Mouse (Mus musculus) forebrain, embryonic 16.5 days (tissue): ENCODE measurements around the gene Mki67. TPM values are rescaled to one million over a fixed set of nuclear protein-coding genes. Genes with fewer than 3 reads are reported as not detected.

Experiments used
- ATAC-seq: fragments of 200-750 bp; cut with Nextera tagmentation; 2 replicates; pipeline ENCODE4 v1.8.0; 2017; ENCODE audit warnings: mild to moderate bottlenecking, moderate library complexity
- H3K27ac ChIP-seq: fragments of 300-500 bp; sonication (generic); 2 replicates; pipeline ENCODE4 v1.5.1; 2014; ENCODE audit warnings: low read length, control low read depth
- H3K27me3 ChIP-seq: fragments of 300-500 bp; sonication (generic); replicated peaks from 2 replicates; pipeline ENCODE4 v1.6.1; 2014; ENCODE audit warnings: low read length; ENCODE audit not compliant: control insufficient read depth, insufficient read depth
- H3K36me3 ChIP-seq: fragments of 300-500 bp; sonication (generic); 2 replicates; pipeline ENCODE4 v1.6.1; 2014; ENCODE audit not compliant: control insufficient read depth, insufficient read depth
- H3K4me1 ChIP-seq: fragments of 300-500 bp; sonication (generic); replicated peaks from 2 replicates; pipeline ENCODE4 v1.6.1; 2014; ENCODE audit warnings: low read length; ENCODE audit not compliant: control insufficient read depth, insufficient read depth
- H3K4me2 ChIP-seq: fragments of 300-500 bp; sonication (generic); 2 replicates; pipeline ENCODE4 v1.6.1; 2014; ENCODE audit warnings: mild to moderate bottlenecking, low read length, control low read depth
- H3K4me3 ChIP-seq: fragments of 300-500 bp; sonication (generic); replicated peaks from 2 replicates; pipeline ENCODE4 v1.5.1; 2014; ENCODE audit warnings: mild to moderate bottlenecking, low read length, control low read depth
- H3K9ac ChIP-seq: fragments of 300-500 bp; sonication (generic); replicated peaks from 2 replicates; pipeline ENCODE4 v1.6.1; 2014; ENCODE audit warnings: low read depth, low read length, control low read depth
- H3K9me3 ChIP-seq: fragments of 300-500 bp; sonication (generic); 2 replicates; pipeline ENCODE4 v1.6.1; 2016; ENCODE audit warnings: low read length; ENCODE audit not compliant: control insufficient read depth
- WGBS: fragments of 180-500 bp; shearing (Covaris S2); extraction: QIAGEN DNeasy Blood & Tissue Kit; methylation state at CpG from one replicate; pipeline ENCODE4 v1.1.7; 2014; 5-methylcytosine and 5-hydroxymethylcytosine counted together
- polyA plus RNA-seq: library from polyadenylated mRNA; unstranded; fragments of >200 nt; fragmentation: Nextera tagmentation; extraction: Ambion mirVana; gene quantifications from 2 replicates; pipeline ENCODE4 v1.2.1, GENCODE M21; 2015

The Mki67 gene
- polyA plus RNA-seq, 1 experiment from 2014 or later: 14.8 TPM

DNA sequence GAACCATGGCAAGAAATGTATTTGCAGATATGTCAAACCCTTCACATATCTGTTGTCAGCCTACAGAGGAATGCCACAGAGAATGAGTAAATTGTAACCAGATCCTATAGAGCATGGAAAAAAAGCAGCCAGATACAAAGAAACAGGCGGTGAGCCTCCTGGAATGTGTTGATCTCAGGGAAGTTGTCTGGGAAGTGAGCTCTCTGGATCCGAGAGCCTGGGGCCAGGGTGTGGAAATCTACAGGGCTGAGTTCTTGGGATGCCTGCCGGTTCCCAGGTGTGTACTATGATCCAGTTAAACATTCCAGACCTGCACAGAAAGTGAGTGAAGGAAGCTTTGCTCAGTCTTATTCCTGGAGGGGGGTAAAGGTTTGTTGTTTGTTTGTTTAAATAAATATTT, 24.3 kb upstream of the Mki67 start:
- Histone ChIP-seq H3K4me1 (peaks cover 8% of the 10 kb centered on the region), H3K4me2 (no peak overlapping the region), H3K27me3 (no peaks in the 10 kb centered on the region), H3K9me3 (0 out of 2 replicates have a peak, but pooled peaks cover 3% of the 10 kb centered on the region), H3K27ac (no peak overlapping the region), H3K36me3 (no peaks in the 10 kb centered on the region), H3K9ac (no peak overlapping the region), H3K4me3 (no peak overlapping the region)
- 77% methylated on average over 3 of the region's 3 CpGs for WGBS
- no peak for ATAC-seq

DNA sequence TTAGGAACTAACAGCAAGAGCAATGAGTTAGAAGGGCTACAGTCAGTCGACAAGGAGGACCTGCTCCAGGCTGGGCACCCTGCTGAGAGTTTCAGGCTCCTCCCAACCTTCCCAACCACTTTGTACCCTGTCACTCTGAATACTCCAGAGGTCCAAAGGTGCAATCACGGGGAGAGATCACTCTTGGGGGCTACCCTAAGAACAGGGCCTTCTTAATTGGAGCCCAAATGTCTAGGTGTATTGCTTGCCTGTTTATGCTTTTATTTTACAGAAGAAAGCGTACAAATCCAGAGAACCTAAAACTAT, 20.4 kb upstream of the Mki67 start:
- Histone ChIP-seq H3K4me3 (no peak overlapping the region), H3K4me1 (peaks cover 10% of the 10 kb centered on the region), H3K27ac (no peak overlapping the region), H3K9me3 (no peaks in the 10 kb centered on the region), H3K4me2 (no peak overlapping the region), H3K36me3 (no peaks in the 10 kb centered on the region), H3K9ac (no peak overlapping the region), H3K27me3 (no peaks in the 10 kb centered on the region)
- WGBS: 42% methylated on average over 3 of the region's 3 CpGs
- no peak; the same call in 1 of the 2 replicates for ATAC-seq

DNA sequence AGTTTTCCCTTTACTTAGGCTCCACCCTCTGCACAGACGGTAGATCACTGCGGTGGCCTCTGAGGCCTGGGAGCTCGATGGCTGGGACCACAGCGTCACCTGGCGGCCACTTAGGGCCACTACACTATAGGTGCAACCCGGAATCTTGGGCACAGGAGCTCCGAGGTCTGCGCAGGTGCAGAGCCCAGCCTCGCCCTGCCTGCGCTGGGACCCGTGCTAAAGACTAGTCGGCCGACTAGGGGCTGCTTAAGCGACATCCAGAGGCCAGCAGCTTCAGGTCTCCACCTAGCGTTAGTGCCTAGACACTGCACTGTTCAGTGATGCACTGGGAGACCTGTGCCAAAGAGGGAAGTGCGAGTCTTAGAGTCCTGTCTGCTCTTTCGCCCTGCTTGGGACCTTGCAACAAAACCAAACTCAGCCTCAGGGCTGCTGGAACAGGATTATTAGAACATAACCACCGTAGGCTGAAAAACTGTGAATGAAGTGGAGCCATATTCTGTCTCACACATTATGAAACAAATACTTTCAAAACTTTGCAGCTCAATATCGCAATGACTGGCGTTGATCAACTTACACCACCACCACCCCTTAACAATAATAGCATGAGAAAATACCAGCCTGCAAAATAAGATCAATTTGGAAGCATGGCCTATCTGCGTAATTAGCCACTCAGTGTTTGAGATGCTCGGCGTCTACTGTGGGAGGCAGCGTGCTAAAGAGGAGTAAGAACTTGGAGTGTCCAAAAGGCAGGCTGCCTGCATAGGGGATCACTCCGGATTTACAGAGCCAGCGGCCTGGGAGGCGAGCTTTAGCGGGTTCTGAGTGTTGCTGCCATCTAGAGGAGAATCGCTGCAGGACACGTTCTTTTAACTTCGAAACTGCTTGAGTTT, 19.8 kb upstream of the Mki67 start:
- H3K4me1 ChIP-seq: peaks cover 10% of the 10 kb centered on the region
- no peaks in the 10 kb centered on the region for H3K36me3 ChIP-seq
- WGBS: 13% methylated on average over 31 of the region's 31 CpGs
- no peaks in the 10 kb centered on the region for H3K9me3 ChIP-seq
- no peak overlapping the region for H3K27ac ChIP-seq
- ATAC-seq: peak; percentile 90
- peak overlapping the region; percentile 20 for H3K4me3 ChIP-seq
- H3K4me2 ChIP-seq: peak overlapping the region; percentile 47
- 0 out of 2 replicates have a peak overlapping the region, but pooled peaks have one; percentile 32 for H3K9ac ChIP-seq
- H3K27me3 ChIP-seq: no peaks in the 10 kb centered on the region

DNA sequence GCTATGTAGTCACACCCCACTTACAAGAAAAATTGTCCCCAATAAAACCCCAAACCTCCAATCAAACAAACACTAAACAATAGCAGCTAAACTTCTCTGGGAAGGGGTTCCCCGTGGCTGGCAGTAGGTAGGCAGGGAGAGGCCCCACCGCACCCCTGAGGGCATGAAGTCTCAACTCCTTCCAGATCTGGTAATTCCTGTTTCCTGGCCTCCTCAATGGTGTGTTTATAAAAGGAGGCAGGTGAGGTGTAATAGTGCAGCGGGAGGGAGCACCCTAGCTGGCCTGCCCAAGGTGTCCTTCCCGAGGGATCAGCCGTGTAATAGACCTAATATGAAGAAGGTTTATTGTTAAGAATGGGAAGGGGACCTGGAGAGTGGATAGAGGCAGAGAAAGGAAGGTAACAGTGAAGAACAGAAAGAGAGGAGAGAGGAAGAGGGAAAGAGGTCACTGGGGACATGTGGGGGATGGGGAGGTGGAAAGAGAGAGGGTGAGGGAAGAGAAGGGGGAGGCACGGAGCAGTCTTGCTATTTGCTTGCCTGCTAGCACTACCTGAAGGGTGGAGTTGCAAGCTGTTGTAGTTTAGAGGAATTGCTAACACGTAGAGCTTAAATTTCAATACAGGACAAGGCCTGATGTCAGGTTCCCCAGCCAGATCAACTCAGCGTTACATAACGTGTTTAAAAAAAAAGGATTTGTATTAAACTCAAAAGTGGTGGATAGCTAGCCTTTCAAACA, 18.9 kb upstream of the Mki67 start:
- ATAC-seq: no peak
- Histone ChIP-seq H3K4me2 (peak overlapping the region; percentile 47), H3K27ac (no peak overlapping the region)

DNA sequence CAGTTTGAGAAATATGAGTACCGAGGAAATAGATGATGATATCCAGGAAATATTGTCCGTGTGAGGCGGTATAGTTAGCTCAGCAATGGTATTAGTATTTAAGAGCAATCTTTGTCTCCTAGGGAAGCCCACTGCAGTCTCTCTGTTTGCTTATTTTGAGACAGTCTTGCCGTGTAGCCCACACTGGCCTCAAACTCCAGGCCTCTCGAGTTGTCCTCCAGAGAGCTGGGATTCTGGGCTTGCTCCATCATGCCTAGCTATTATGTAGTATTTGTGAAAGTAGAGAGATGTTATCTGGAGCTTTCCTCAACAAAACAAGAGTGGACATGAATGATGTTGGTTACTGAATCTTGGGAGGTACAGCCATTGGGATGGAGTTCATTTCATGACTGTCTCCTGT, 18.2 kb upstream of the Mki67 start:
- no peak overlapping the region for H3K27ac ChIP-seq
- H3K4me2 ChIP-seq: no peak overlapping the region
- no peaks in the 10 kb centered on the region for H3K36me3 ChIP-seq
- no peaks in the 10 kb centered on the region for H3K27me3 ChIP-seq
- peaks cover 10% of the 10 kb centered on the region for H3K4me1 ChIP-seq
- H3K9me3 ChIP-seq: no peaks in the 10 kb centered on the region
- ATAC-seq: no peak
- WGBS: 90% methylated on average over 5 of the region's 5 CpGs
- H3K4me3 ChIP-seq: no peak overlapping the region
- no peak overlapping the region for H3K9ac ChIP-seq

More for the DNA sequence above, 18.9 kb upstream of the Mki67 start:
- Histone ChIP-seq H3K4me3 (no peak overlapping the region), H3K36me3 (no peaks in the 10 kb centered on the region), H3K9me3 (no peaks in the 10 kb centered on the region), H3K27me3 (no peaks in the 10 kb centered on the region), H3K9ac (no peak overlapping the region), H3K4me1 (peaks cover 10% of the 10 kb centered on the region)
- 83% methylated on average over 9 of the region's 9 CpGs for WGBS

DNA sequence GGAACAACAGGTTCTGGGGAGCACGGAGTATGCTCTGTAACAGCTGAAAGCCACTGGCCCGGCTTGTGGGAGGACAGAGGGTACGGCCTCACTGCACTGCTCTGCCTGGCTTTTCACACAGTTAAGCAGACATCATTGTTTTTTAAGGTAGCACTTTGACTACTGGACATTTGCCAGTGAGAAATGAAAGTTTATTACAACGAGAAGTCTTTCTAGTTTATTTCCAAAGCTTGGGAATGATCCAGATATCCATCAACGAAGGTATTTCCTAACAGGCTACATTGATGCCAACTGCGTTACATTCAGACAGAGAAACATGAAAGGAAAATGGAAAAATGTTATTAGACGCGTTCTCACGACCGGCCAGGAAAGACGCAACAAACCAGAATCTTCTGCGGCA, 11.9 kb upstream of the Mki67 start:
- Histone ChIP-seq H3K27ac (no peak overlapping the region), H3K4me2 (no peak overlapping the region), H3K9ac (no peak overlapping the region), H3K9me3 (no peaks in the 10 kb centered on the region), H3K4me3 (no peak overlapping the region), H3K27me3 (no peaks in the 10 kb centered on the region), H3K4me1 (no peaks in the 10 kb centered on the region), H3K36me3 (no peaks in the 10 kb centered on the region)
- ATAC-seq: no peak
- WGBS: 92% methylated on average over 12 of the region's 12 CpGs

DNA sequence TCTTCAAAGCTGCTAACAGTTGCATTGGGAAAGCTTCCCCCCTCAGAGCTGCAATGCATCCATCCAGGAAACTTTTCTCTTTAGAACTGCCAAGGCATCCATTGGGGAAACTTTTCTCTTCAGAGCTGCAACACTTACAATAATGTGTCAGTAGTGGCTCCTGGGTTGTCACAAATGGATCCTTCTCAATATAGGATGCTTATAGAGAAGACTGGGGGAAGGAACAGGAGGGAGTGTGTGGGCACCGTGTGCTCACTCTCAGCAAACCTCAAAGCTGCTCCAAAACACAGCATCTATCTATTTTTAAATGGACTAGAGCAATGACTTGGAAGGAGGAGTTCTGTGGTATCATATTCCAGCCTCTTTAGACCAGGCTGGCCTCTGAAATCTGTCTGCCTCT, 10.5 kb upstream of the Mki67 start:
- Histone ChIP-seq H3K9ac (no peak overlapping the region), H3K4me2 (no peak overlapping the region), H3K27me3 (no peaks in the 10 kb centered on the region), H3K27ac (no peak overlapping the region), H3K9me3 (no peaks in the 10 kb centered on the region), H3K36me3 (no peaks in the 10 kb centered on the region), H3K4me3 (no peak overlapping the region), H3K4me1 (no peaks in the 10 kb centered on the region)
- ATAC-seq: no peak
- WGBS: 88% methylated on average over 1 of the region's 1 CpGs

DNA sequence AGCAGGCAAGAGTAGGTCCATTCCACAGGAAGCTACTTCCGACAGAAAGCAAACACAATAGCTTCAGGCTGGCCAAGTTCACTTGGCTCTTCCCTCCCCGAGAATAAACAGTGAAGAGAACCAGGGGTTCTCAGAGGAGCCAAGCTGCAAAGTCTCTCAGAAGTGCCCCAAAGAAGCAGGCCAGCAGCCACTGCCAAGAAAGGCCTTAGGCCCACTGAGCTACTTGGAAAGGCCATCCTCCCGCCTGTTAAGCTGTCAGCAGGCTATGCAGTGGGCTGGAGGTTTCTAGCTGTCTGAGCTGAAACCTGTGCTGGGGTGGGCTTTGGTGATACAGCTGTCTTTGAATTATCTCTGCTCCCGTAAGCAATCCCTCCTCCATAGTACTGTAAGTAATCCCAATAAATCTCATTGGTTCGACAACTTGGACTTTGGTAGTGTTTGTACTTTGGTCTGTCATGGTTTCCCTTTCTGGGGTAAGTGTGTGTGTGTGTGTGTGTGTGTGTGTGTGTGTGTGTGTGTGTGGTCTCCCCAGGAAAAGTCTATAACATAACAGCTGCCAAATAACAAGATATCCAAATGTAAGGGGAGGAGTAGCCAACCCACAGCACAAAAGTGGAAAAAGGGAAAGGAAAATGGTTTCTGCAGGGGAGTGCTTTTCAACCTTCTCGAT, 7.6 kb upstream of the Mki67 start:
- WGBS: 71% methylated on average over 6 of the region's 6 CpGs
- no peak overlapping the region for H3K4me3 ChIP-seq

More for the DNA sequence above, 7.6 kb upstream of the Mki67 start:
- Histone ChIP-seq H3K4me2 (no peak overlapping the region), H3K4me1 (no peaks in the 10 kb centered on the region), H3K27me3 (no peaks in the 10 kb centered on the region), H3K27ac (no peak overlapping the region), H3K9me3 (no peaks in the 10 kb centered on the region), H3K9ac (no peak overlapping the region), H3K36me3 (no peaks in the 10 kb centered on the region)
- ATAC-seq: no peak
